Mouse (Mus musculus): ENCODE results near the gene Mrpl38.

The Mrpl38 gene

DNA sequence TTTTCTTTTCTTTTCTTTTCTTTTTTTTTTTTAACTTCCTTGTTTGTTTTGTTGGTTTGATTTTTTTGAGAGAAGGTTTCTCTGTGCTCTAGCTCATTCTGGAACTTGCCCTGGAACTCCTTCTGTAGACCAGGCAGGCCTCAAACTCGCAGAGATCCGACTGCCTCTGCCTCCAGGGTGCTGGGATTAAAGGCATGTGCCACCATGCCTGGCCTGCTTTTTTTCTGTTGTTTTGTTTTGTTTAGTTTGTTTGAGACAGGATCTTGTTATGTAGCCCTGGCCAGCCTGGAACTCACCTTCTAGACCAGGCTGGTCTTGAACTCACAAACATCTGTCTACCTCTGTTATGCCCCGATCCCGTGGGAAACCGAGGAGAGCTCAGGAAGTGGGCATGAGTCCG, 49.1 kb downstream of the Mrpl38 start:
- DNase-seq, result no peak

DNA sequence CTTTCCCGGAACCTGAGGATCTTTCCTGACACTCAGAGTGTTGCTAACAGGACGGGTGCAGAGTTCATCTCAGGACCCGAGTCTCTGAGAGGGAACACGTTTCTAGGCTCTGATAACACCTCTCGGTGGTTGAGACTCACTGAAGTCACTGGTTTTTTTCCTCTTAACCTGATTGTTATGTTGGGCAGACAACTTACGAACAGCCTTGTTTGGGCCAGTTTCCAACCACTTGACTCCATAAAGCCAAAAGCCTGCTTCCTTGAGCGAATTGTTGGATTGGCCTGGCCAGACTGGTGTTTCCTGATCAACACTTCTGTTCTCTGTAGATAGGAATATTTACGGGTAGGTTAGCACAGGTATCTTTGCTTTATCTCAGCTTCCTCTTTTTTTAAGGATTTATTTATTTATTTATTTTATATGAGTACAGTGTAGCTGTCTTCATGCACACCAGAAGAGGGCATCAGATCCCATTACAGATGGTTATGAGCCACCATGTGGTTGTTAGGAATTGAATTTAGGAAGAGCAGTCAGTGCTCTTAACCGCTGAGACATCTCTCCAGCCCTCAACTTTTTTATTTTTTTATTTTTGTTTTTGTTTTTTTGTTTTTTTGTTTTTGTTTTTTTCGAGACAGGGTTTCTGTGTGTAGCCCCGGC, 49.8 kb downstream of the Mrpl38 start:
- DNase-seq, result no peak

DNA sequence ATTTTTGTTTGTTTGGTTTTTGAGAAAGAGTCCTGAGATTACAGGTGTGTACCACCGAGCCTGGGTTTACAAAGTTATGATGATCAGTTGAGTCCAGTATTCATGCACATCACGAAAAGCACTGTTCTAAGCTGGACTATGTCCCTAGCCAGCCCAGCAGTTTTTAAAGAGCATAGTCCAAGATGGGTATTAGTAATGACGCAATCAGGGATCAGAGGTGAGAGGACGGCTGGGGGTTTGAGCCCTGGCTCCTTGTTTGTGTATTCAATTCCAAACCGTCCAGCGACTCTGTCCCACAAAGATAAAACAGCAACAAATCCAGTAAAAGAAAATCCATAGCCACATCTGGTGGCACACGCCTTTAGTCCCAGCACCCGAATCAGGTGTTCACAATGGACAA, 50.5 kb downstream of the Mrpl38 start:
- DNase-seq, result no peak

DNA sequence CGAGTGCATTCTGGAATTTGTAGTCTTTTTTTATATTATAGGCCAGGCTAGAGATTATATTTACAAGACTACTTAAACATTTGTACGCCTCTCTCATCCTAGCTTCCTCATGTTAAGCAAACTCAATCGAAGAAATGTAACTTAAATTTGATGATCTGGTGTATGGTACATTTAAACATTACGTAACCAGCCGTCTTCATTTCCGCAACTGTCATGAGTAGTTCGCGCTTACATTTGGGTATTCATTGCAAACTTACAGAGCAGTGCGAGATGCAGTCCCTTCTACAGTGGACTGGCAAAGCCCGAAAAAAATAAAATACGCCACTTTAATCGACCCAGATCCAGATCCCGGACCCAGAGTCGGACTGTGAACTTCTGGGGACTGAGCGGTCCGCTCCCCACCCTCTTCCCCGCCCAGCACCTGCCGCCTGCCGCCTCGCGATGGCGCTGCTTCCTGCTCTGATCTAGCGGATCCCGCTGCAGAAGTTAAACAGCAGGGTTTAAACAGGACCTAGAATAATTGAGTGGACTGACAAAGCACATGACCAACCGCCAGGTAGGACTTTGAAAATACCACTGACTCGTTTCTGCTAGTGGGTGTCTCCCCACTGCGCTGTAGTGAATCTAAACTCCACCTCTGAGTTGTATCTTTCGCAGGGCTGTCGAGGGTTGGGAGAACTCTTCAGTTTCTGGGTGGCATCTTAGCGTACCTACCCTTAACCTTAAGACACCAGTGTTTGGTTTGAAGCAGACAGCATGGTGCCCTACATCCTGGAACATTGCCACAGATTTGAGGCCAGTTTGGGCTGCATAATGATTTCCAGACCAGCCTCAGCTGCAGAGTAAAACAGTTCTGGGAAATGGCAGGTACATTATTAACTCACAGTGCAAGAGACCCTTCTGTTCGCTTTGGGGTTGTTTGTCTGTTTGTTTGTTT, 51.2 kb downstream of the Mrpl38 start:
- peak; percentile 95 for DNase-seq

DNA sequence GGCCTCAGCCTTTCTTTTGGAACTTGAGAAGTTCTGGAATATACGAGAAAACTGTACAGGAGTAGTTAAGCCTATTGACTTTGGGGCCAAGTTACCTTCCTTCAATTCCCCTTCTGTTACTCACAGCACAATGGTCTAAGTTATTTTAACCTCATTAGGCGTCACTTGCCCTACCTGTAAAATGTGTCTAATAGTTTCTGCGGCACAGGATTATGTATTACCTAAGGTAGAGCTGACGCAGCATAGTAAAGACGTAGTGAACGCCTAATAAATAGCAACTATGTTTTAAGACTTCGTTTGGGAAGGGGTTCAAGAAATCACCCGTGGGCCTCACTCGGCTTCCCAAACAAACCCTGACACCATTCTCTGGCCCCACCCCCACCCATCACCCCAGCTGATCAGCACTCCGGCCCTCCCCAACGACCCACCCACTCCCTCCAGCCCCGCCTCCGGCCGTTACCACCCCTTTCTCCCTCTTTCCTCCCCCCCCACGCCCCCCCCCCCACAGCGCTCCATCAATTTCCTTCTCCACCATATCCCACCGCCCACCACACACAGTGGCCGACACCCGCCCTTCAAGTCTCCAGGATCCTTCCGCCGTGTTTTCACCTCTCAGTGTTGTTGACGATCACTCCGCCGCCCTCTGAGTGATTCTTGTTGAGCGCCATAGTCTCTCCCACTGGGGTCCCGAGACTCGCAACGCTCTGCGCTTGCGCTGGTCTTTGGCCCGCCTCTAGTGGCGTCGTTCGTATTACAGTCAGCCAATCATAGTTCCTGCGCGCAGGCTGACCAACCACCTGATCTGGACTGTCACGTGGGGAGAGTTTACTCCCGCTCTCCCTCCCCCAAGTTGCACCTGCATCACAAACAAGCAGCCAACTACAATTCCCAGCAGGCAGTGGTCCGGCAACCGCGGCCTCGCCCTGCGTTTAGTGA, 52.1 kb downstream of the Mrpl38 start, which contains the start of gene Wbp2:
Gene Wbp2, minus strand, starts transcription at position 738 of the 936 bp plus-strand sequence.
- peak; percentile 97 for DNase-seq

DNA sequence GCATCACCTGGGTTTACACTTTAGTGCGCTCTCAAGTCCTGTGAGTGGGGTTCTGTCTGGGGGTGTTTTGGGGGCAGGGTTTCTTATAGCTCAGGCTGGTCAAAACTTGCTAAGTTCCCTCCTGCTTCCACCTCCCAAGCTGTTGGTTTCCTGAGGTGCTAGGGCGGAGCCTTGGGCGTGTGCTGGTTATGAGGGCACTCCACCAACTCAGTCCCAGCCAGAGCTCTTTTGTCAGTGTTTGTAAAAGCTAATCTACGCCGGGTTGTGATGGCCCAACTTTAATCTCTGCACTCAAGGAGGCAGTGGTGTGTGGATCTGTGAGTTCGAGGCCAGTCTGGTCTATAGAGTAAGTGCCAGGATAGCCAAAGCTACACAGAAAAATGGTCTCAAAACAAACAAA, 54.5 kb downstream of the Mrpl38 start:
- no peak for DNase-seq

DNA sequence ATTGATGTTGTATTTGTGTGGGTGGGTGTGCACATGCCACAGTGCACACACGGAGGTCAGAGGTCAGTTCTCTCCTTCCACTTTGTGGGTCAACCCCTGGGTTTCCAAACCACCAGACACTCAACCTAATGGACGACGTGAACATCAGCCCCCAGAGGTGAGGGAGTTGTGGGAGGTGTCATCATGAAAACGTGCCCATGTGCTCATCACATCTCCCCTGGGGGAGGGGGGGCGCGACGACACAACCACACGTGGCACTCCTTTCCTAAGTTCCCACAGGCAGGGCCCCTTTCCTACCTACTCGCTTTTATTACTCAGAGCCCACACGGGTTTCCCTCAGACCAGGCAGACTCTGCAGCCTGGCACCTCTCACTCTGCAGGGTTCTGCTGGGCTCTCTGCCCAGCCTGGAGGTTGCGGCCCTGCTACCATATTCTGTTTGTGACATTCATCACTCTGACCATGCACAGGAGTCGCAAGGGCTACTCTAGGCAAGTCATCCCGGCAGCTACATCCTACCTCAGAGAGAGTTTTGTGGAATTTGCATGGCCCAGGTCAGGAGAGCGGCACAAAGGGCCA, 55.5 kb downstream of the Mrpl38 start:
- no peak for DNase-seq
